Mouse (Mus musculus) heart, postnatal 0 days (tissue): ENCODE results near the gene Stx1a.

ENCODE experiments used
- CTCF ChIP-seq: IDR thresholded peaks from 2 replicates; pipeline ENCODE4 v1.5.1; 2016; ENCODE audit warnings: antibody characterized with exemption, control low read depth, low read depth
- EP300 ChIP-seq: IDR thresholded peaks from 2 replicates; pipeline ENCODE4 v1.6.1; 2016; ENCODE audit warnings: antibody characterized with exemption, low read depth

GRCm38 (mm10) chr5:135048539-135048938, 25.3 kb downstream of the Stx1a start:
- no peak for TF ChIP-seq CTCF
- no peak for TF ChIP-seq EP300
